Mouse (Mus musculus) liver, embryonic 12.5 days (tissue): ENCODE measurements around the gene Rph3al. TPM values are rescaled to one million over a fixed set of nuclear protein-coding genes. Genes with fewer than 3 reads are reported as not detected.

Experiments
- ATAC-seq: fragments of 200-750 bp; cut with Nextera tagmentation; 2 replicates; pipeline ENCODE4 v1.8.0; 2017; ENCODE audit warnings: moderate number of reproducible peaks, mild to moderate bottlenecking, moderate library complexity
- H3K27ac ChIP-seq: fragments of 300-500 bp; sonication (generic); 2 replicates; pipeline ENCODE4 v1.5.1; 2016; ENCODE audit warnings: mild to moderate bottlenecking
- H3K27me3 ChIP-seq: fragments of 300-500 bp; sonication (generic); replicated peaks from 2 replicates; pipeline ENCODE4 v1.6.1; 2016; ENCODE audit warnings: mild to moderate bottlenecking, moderate library complexity
- H3K36me3 ChIP-seq: fragments of 300-500 bp; sonication (generic); 2 replicates; pipeline ENCODE4 v1.6.1; 2016; ENCODE audit warnings: mild to moderate bottlenecking, moderate library complexity
- H3K4me1 ChIP-seq: fragments of 300-500 bp; sonication (generic); 2 replicates; pipeline ENCODE4 v1.6.1; 2016
- H3K4me2 ChIP-seq: fragments of 300-500 bp; sonication (generic); 2 replicates; pipeline ENCODE4 v1.6.1; 2016; ENCODE audit warnings: mild to moderate bottlenecking, moderate library complexity
- H3K4me3 ChIP-seq: fragments of 300-500 bp; sonication (generic); 2 replicates; pipeline ENCODE4 v1.5.1; 2016; ENCODE audit warnings: mild to moderate bottlenecking, moderate library complexity
- H3K9ac ChIP-seq: fragments of 300-500 bp; sonication (generic); 2 replicates; pipeline ENCODE4 v1.6.1; 2016; ENCODE audit warnings: mild to moderate bottlenecking, moderate library complexity
- H3K9me3 ChIP-seq: fragments of 300-500 bp; sonication (generic); replicated peaks from 2 replicates; pipeline ENCODE4 v1.6.1; 2016; ENCODE audit warnings: mild to moderate bottlenecking, moderate library complexity
- WGBS: fragments of 180-500 bp; shearing (Covaris S2); methylation state at CpG from one replicate; pipeline ENCODE4 v1.1.7; 2016; ENCODE audit not compliant: insufficient replicate concordance; 5-methylcytosine and 5-hydroxymethylcytosine counted together
- polyA plus RNA-seq: library from polyadenylated mRNA; unstranded; fragments of >200 nt; fragmentation: Nextera tagmentation; extraction: Ambion mirVana; gene quantifications from 2 replicates; pipeline ENCODE4 v1.2.1, GENCODE M21; 2016

Gene Rph3al
- polyA plus RNA-seq, result 0.57 and 0.68 TPM in 2 replicates

- ATAC-seq, result no peak
- Histone ChIP-seq H3K4me1 (peaks cover 27% of the 10 kb centered on the region), H3K9me3 (0 out of 2 replicates have a peak, but pooled peaks cover 5% of the 10 kb centered on the region), H3K36me3 (no peaks in the 10 kb centered on the region), H3K4me2 (no peak within 1 kb of the TSS), H3K27ac (no peak within 1 kb of the TSS), H3K4me3 (no peak within 1 kb of the TSS), H3K27me3 (peaks cover 5% of the 10 kb centered on the region; the same call in 1 of the 2 replicates), H3K9ac (no peak within 1 kb of the TSS)
- 53% methylated on average over 6 of the region's 6 CpGs for whole genome bisulfite sequencing
Measured at GRCm38 (mm10) chr11:75938379-75938906, at the start of gene Rph3al. Gene Rph3al (minus strand): TSS chr11:75938429.

- WGBS, result 63% methylated on average over 7 of the region's 7 CpGs
- no peak overlapping the region for H3K9ac ChIP-seq
- no peaks in the 10 kb centered on the region for H3K4me1 ChIP-seq
- H3K9me3 ChIP-seq, result no peaks in the 10 kb centered on the region
- no peaks in the 10 kb centered on the region for H3K36me3 ChIP-seq
- H3K27ac ChIP-seq, result no peak overlapping the region
- peaks cover 10% of the 10 kb centered on the region; the same call in 1 of the 2 replicates for H3K27me3 ChIP-seq
- no peak overlapping the region for H3K4me3 ChIP-seq
- no peak for ATAC-seq
- H3K4me2 ChIP-seq, result no peak overlapping the region
Measured at GRCm38 (mm10) chr11:75985948-75986347, 47.7 kb upstream of the Rph3al start.

- no peak overlapping the region for H3K9ac ChIP-seq
- 75% methylated on average over 1 of the region's 1 CpGs for WGBS
- no peaks in the 10 kb centered on the region for H3K9me3 ChIP-seq
- H3K36me3 ChIP-seq, result no peaks in the 10 kb centered on the region
- H3K4me2 ChIP-seq, result no peak overlapping the region
- no peaks in the 10 kb centered on the region for H3K4me1 ChIP-seq
- H3K27me3 ChIP-seq, result peaks cover 5% of the 10 kb centered on the region; the same call in 1 of the 2 replicates
- no peak for ATAC-seq
- no peak overlapping the region for H3K27ac ChIP-seq
- no peak overlapping the region for H3K4me3 ChIP-seq
Measured at GRCm38 (mm10) chr11:75984581-75984980, 46.4 kb upstream of the Rph3al start.

GRCm38 (mm10) chr11:75983194-75983593 lies 45.0 kb upstream of the Rph3al start:
- no peak for ATAC-seq
- 46% methylated on average over 4 of the region's 4 CpGs for whole genome bisulfite sequencing
- Histone ChIP-seq H3K27me3 (0 out of 2 replicates have a peak, but pooled peaks cover 5% of the 10 kb centered on the region), H3K36me3 (no peaks in the 10 kb centered on the region), H3K9me3 (no peaks in the 10 kb centered on the region), H3K9ac (no peak overlapping the region), H3K4me1 (no peaks in the 10 kb centered on the region), H3K4me2 (no peak overlapping the region), H3K4me3 (no peak overlapping the region), H3K27ac (no peak overlapping the region)

GRCm38 (mm10) chr11:75980413-75980812 lies 42.2 kb upstream of the Rph3al start:
- no peak overlapping the region for H3K4me2 ChIP-seq
- ATAC-seq, result no peak
- H3K27me3 ChIP-seq, result 0 out of 2 replicates have a peak, but pooled peaks cover 5% of the 10 kb centered on the region
- H3K4me1 ChIP-seq, result peaks cover 11% of the 10 kb centered on the region; the same call in 1 of the 2 replicates
- no peak overlapping the region for H3K4me3 ChIP-seq
- 37% methylated on average over 2 of the region's 2 CpGs for WGBS
- H3K9ac ChIP-seq, result no peak overlapping the region
- no peaks in the 10 kb centered on the region for H3K9me3 ChIP-seq
- no peaks in the 10 kb centered on the region for H3K36me3 ChIP-seq
- H3K27ac ChIP-seq, result no peak overlapping the region

- Histone ChIP-seq H3K9ac (no peak overlapping the region), H3K9me3 (no peaks in the 10 kb centered on the region), H3K4me1 (peaks cover 11% of the 10 kb centered on the region; the same call in 1 of the 2 replicates), H3K4me3 (no peak overlapping the region), H3K27ac (no peak overlapping the region), H3K4me2 (no peak overlapping the region), H3K27me3 (peaks cover 8% of the 10 kb centered on the region), H3K36me3 (no peaks in the 10 kb centered on the region)
- 58% methylated on average over 6 of the region's 6 CpGs for WGBS
- ATAC-seq, result no peak
Measured at GRCm38 (mm10) chr11:75978051-75978450, 39.8 kb upstream of the Rph3al start.

GRCm38 (mm10) chr11:75976748-75977147 lies 38.5 kb upstream of the Rph3al start:
- no peak overlapping the region for H3K4me2 ChIP-seq
- WGBS, result 10% methylated on average over 8 of the region's 8 CpGs
- no peak overlapping the region for H3K27ac ChIP-seq
- ATAC-seq, result no peak
- H3K4me3 ChIP-seq, result no peak overlapping the region
- H3K4me1 ChIP-seq, result peaks cover 11% of the 10 kb centered on the region; the same call in 1 of the 2 replicates
- no peaks in the 10 kb centered on the region for H3K36me3 ChIP-seq
- H3K9me3 ChIP-seq, result no peaks in the 10 kb centered on the region
- H3K27me3 ChIP-seq, result peaks cover 21% of the 10 kb centered on the region
- H3K9ac ChIP-seq, result no peak overlapping the region

GRCm38 (mm10) chr11:75973988-75974387 lies 35.8 kb upstream of the Rph3al start:
- ATAC-seq, result no peak
- Histone ChIP-seq H3K4me2 (no peak overlapping the region), H3K9me3 (no peaks in the 10 kb centered on the region), H3K4me1 (peaks cover 11% of the 10 kb centered on the region; the same call in 1 of the 2 replicates), H3K4me3 (no peak overlapping the region), H3K27ac (no peak overlapping the region), H3K9ac (no peak overlapping the region), H3K27me3 (peaks cover 39% of the 10 kb centered on the region), H3K36me3 (no peaks in the 10 kb centered on the region)
- 69% methylated on average over 1 of the region's 1 CpGs for WGBS

- Histone ChIP-seq H3K27ac (no peak overlapping the region), H3K4me1 (peaks cover 11% of the 10 kb centered on the region; the same call in 1 of the 2 replicates), H3K9me3 (no peaks in the 10 kb centered on the region), H3K4me2 (no peak overlapping the region), H3K4me3 (no peak overlapping the region), H3K36me3 (no peaks in the 10 kb centered on the region), H3K27me3 (peaks cover 49% of the 10 kb centered on the region), H3K9ac (no peak overlapping the region)
- no peak for ATAC-seq
- WGBS, result 36% methylated on average over 7 of the region's 7 CpGs
Measured at GRCm38 (mm10) chr11:75972916-75973567, 34.8 kb upstream of the Rph3al start.

GRCm38 (mm10) chr11:75972188-75972587 lies 34.0 kb upstream of the Rph3al start:
- WGBS, result 63% methylated on average over 3 of the region's 3 CpGs
- Histone ChIP-seq H3K4me3 (no peak overlapping the region), H3K36me3 (no peaks in the 10 kb centered on the region), H3K27ac (no peak overlapping the region), H3K27me3 (peaks cover 57% of the 10 kb centered on the region), H3K9me3 (no peaks in the 10 kb centered on the region), H3K4me1 (peaks cover 11% of the 10 kb centered on the region; the same call in 1 of the 2 replicates), H3K9ac (no peak overlapping the region), H3K4me2 (no peak overlapping the region)
- ATAC-seq, result no peak

GRCm38 (mm10) chr11:75970629-75971028 lies 32.4 kb upstream of the Rph3al start:
- no peak for ATAC-seq
- Histone ChIP-seq H3K27me3 (peaks cover 73% of the 10 kb centered on the region), H3K36me3 (no peaks in the 10 kb centered on the region), H3K27ac (no peak overlapping the region), H3K9ac (no peak overlapping the region), H3K4me1 (0 out of 2 replicates have a peak, but pooled peaks cover 15% of the 10 kb centered on the region), H3K4me2 (no peak overlapping the region), H3K4me3 (no peak overlapping the region), H3K9me3 (no peaks in the 10 kb centered on the region)
- WGBS, result 14% methylated on average over 3 of the region's 3 CpGs

GRCm38 (mm10) chr11:75968761-75969160 lies 30.5 kb upstream of the Rph3al start:
- H3K27ac ChIP-seq, result no peak overlapping the region
- H3K4me2 ChIP-seq, result no peak overlapping the region
- no peaks in the 10 kb centered on the region for H3K9me3 ChIP-seq
- H3K9ac ChIP-seq, result no peak overlapping the region
- no peak for ATAC-seq
- no peaks in the 10 kb centered on the region for H3K36me3 ChIP-seq
- H3K4me3 ChIP-seq, result no peak overlapping the region
- WGBS, result 76% methylated on average over 6 of the region's 6 CpGs
- 0 out of 2 replicates have a peak, but pooled peaks cover 16% of the 10 kb centered on the region for H3K4me1 ChIP-seq
- peaks cover 92% of the 10 kb centered on the region for H3K27me3 ChIP-seq
